Mouse (Mus musculus) heart, embryonic 12.5 days (tissue): ENCODE measurements around the gene Mal. TPM values are rescaled to one million over a fixed set of nuclear protein-coding genes. Genes with fewer than 3 reads are reported as not detected.
"Not testable (repeated sequence)": the region's sequence is repeated elsewhere in the genome, so short reads cannot be mapped to it uniquely, and the experiment has no call there.

Experiments
- ATAC-seq: fragments of 200-750 bp; cut with Nextera tagmentation; 2 replicates; pipeline ENCODE4 v1.8.0; 2017; ENCODE audit warnings: moderate TSS enrichment, moderate library complexity; ENCODE audit not compliant: insufficient number of reproducible peaks, low FRiP score
- H3K27ac ChIP-seq: fragments of 300-500 bp; sonication (generic); 2 replicates; pipeline ENCODE4 v1.5.1; 2016; ENCODE audit warnings: mild to moderate bottlenecking, moderate library complexity; ENCODE audit not compliant: poor library complexity, severe bottlenecking
- H3K27me3 ChIP-seq: fragments of 300-500 bp; sonication (generic); replicated peaks from 2 replicates; pipeline ENCODE4 v1.6.1; 2016; ENCODE audit warnings: mild to moderate bottlenecking, moderate library complexity
- H3K36me3 ChIP-seq: fragments of 300-500 bp; sonication (generic); 2 replicates; pipeline ENCODE4 v1.6.1; 2016; ENCODE audit warnings: mild to moderate bottlenecking, moderate library complexity
- H3K4me1 ChIP-seq: fragments of 300-500 bp; sonication (generic); replicated peaks from 2 replicates; pipeline ENCODE4 v1.6.1; 2016; ENCODE audit warnings: mild to moderate bottlenecking
- H3K4me2 ChIP-seq: fragments of 300-500 bp; sonication (generic); 2 replicates; pipeline ENCODE4 v1.6.1; 2016; ENCODE audit warnings: mild to moderate bottlenecking, moderate library complexity
- H3K4me3 ChIP-seq: fragments of 300-500 bp; sonication (generic); 2 replicates; pipeline ENCODE4 v1.5.1; 2016; ENCODE audit warnings: mild to moderate bottlenecking
- H3K9ac ChIP-seq: fragments of 300-500 bp; sonication (generic); 2 replicates; pipeline ENCODE4 v1.6.1; 2016; ENCODE audit warnings: mild to moderate bottlenecking, moderate library complexity
- H3K9me3 ChIP-seq: fragments of 300-500 bp; sonication (generic); replicated peaks from 2 replicates; pipeline ENCODE4 v1.6.1; 2016; ENCODE audit warnings: mild to moderate bottlenecking, moderate library complexity
- WGBS: fragments of 180-500 bp; shearing (Covaris S2); methylation state at CpG from one replicate; pipeline ENCODE4 v1.1.7; 2016; 5-methylcytosine and 5-hydroxymethylcytosine counted together
- polyA plus RNA-seq: library from polyadenylated mRNA; unstranded; fragments of >200 nt; fragmentation: Nextera tagmentation; extraction: Ambion mirVana; gene quantifications from 2 replicates; pipeline ENCODE4 v1.2.1, GENCODE M21; 2016

The Mal gene
- polyA plus RNA-seq, 1 experiment from 2014 or later: 1.1 TPM

- ATAC-seq: no peak
- H3K9ac ChIP-seq: no peak overlapping the region
- H3K27ac ChIP-seq: no peak overlapping the region
- H3K27me3 ChIP-seq: peaks cover 12% of the 10 kb centered on the region; the same call in 1 of the 2 replicates
- H3K4me2 ChIP-seq: no peak overlapping the region
- H3K4me3 ChIP-seq: no peak overlapping the region
- H3K9me3 ChIP-seq: no peaks in the 10 kb centered on the region
- H3K4me1 ChIP-seq: no peaks in the 10 kb centered on the region
- 75% methylated on average over 2 of the region's 2 CpGs for WGBS
- no peaks in the 10 kb centered on the region for H3K36me3 ChIP-seq
Observed at GRCm38 (mm10) chr2:127624786-127625185, 31.7 kb downstream of the Mal start.

DNA sequence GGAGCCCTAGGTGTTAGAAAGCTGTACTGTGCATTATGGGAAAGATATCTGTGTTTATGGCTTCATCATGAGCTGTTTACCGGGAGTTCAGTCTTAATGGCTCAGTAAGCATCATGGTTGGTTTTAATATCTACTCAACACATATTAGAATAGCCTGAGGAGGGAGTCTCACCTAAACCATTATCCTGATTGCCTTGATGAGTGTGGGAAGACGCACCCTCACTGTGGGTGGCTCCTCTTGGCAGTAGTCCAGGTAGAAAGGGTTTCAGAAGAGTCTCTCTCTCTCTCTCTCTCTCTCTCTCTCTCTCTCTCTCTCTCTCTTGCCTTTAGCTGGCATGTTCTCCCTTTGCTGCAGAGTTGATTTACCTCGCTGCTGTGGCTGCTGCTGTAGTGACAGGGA, 34.4 kb downstream of the Mal start:
- Histone ChIP-seq H3K4me3 (no peak overlapping the region), H3K4me2 (no peak overlapping the region), H3K36me3 (no peaks in the 10 kb centered on the region), H3K27me3 (peaks cover 12% of the 10 kb centered on the region; the same call in 1 of the 2 replicates), H3K4me1 (no peaks in the 10 kb centered on the region), H3K9me3 (no peaks in the 10 kb centered on the region), H3K27ac (no peak overlapping the region), H3K9ac (no peak overlapping the region)
- ATAC-seq: no peak
- WGBS: 45% methylated on average over 3 of the region's 3 CpGs

DNA sequence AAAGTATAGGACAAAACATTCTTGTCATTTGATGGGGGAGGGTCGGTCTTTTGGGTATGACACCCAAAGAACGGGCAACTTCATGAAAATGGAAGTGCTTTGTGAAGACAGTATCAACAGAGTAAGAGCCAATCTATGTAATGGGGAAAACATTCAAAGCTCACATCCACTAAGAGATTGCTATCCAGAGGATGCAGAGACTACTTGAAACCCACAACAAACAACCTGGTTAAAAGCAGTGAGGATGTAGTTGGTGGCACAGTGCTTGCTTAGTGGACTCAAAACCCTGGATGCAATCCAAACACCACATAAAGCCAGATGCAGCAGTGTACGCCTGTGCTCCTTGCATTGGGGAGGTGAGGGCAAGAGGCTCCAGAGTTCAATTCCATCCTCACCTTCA, 37.2 kb downstream of the Mal start:
- H3K4me1 ChIP-seq: no peaks in the 10 kb centered on the region
- H3K9ac ChIP-seq: no peak overlapping the region
- H3K4me3 ChIP-seq: no peak overlapping the region
- 78% methylated on average over 3 of the region's 3 CpGs for WGBS
- H3K36me3 ChIP-seq: no peaks in the 10 kb centered on the region
- H3K27ac ChIP-seq: no peak overlapping the region
- H3K4me2 ChIP-seq: no peak overlapping the region
- no peaks in the 10 kb centered on the region for H3K9me3 ChIP-seq
- peaks cover 12% of the 10 kb centered on the region; the same call in 1 of the 2 replicates for H3K27me3 ChIP-seq
- no peak for ATAC-seq

DNA sequence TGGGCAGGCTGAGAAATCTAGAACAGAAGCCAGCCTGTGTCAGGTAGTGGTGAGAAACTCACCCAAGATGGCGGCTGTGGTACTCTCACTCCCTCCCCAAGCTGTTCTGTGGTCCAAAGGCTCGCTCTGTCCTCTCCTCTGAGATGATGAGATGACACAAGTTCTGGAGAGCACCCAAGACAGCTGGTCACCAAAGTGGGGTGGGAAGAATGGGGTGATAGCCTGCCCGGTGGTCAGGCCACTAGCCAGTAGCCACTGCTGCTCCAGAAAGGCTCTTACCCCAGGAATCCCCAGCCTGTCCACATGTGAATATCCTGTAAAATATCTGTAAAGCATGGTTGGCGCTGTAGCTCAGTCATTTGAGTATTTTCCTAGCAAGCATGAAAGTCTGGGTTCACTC, 44.2 kb downstream of the Mal start:
- no peak overlapping the region for H3K4me2 ChIP-seq
- no peaks in the 10 kb centered on the region for H3K27me3 ChIP-seq
- H3K4me1 ChIP-seq: peaks cover 13% of the 10 kb centered on the region
- no peak overlapping the region for H3K4me3 ChIP-seq
- WGBS: 75% methylated on average over 4 of the region's 4 CpGs
- no peak overlapping the region for H3K27ac ChIP-seq
- no peak overlapping the region for H3K9ac ChIP-seq
- no peaks in the 10 kb centered on the region for H3K36me3 ChIP-seq
- H3K9me3 ChIP-seq: no peaks in the 10 kb centered on the region
- no peak for ATAC-seq

DNA sequence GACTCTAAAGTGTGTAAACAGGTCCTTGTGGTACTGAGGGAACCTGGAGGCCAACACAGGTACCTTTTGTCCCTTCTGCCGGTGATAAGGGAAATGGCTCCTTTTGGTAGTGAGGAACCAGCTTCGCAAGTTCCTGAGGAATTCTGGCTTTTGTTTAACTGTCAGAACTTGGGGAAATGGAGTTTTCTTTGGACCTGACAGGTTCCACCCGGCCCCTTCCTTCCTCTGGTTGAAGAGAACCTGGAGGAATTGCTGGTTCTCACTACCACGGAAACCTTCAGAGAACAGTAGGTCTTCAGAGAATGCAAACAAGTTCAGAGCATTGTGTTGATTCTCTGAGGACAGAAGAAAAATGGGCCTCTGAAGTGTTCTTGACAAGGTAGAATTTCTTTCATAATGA, 45.1 kb downstream of the Mal start:
- 0 out of 2 replicates have a peak, but pooled peaks cover 3% of the 10 kb centered on the region for H3K36me3 ChIP-seq
- H3K27ac ChIP-seq: no peak overlapping the region
- H3K27me3 ChIP-seq: no peaks in the 10 kb centered on the region
- H3K9me3 ChIP-seq: no peaks in the 10 kb centered on the region
- no peak overlapping the region for H3K4me3 ChIP-seq
- WGBS: 62% methylated on average over 4 of the region's 4 CpGs
- peaks cover 13% of the 10 kb centered on the region for H3K4me1 ChIP-seq
- H3K9ac ChIP-seq: no peak overlapping the region
- ATAC-seq: no peak
- no peak overlapping the region for H3K4me2 ChIP-seq

DNA sequence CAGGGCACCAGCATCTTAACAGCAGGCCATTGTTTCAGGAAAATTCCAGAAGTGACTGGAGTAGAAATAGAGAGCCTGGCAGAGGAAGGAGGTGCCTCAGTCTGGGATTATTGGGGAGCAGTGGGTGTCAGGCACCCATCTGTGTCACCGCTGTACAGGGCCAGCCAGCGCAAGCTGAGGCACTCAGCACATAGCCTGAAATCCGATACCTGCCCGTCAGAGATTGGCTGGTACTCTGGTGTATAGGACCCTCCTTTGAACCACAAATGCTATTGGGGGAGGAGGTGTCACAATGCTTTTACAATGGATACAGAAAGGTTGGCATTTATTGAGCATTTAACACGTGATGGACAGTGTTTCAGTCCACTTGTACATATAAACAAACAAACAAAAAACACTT, 47.5 kb downstream of the Mal start:
- peak overlapping the region; percentile 29; the same call in 1 of the 2 replicates for H3K4me2 ChIP-seq
- no peaks in the 10 kb centered on the region for H3K9me3 ChIP-seq
- H3K4me1 ChIP-seq: peaks cover 13% of the 10 kb centered on the region
- 8% methylated on average over 5 of the region's 5 CpGs for WGBS
- H3K9ac ChIP-seq: no peak overlapping the region
- ATAC-seq: no peak
- no peak overlapping the region for H3K4me3 ChIP-seq
- no peaks in the 10 kb centered on the region for H3K27me3 ChIP-seq
- H3K36me3 ChIP-seq: peaks cover 25% of the 10 kb centered on the region
- no peak overlapping the region for H3K27ac ChIP-seq

DNA sequence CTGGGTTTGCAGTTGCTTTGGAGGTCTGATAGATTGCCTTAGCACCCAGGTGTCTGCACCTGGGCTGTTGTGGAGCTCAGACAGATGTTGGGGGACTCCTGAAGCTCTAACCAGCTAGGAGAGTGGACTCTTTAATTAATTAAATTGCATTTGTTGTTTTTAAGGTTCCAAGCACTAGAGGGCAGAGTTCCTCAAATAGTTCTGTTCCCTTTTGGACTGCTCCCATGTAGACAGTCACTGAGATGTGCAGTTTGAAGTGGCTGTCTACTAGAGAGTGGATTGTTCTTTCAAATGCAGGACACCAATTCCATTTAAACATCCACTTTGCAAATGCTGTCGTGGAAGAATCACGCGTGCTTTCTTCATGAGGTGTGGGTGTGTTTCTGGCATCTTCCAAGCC, 48.3 kb downstream of the Mal start:
- Histone ChIP-seq H3K9me3 (no peaks in the 10 kb centered on the region), H3K27me3 (no peaks in the 10 kb centered on the region), H3K9ac (no peak overlapping the region), H3K4me2 (no peak overlapping the region), H3K27ac (no peak overlapping the region), H3K36me3 (peaks cover 30% of the 10 kb centered on the region), H3K4me3 (no peak overlapping the region), H3K4me1 (peaks cover 13% of the 10 kb centered on the region)
- no peak for ATAC-seq
- 47% methylated on average over 3 of the region's 3 CpGs for WGBS

DNA sequence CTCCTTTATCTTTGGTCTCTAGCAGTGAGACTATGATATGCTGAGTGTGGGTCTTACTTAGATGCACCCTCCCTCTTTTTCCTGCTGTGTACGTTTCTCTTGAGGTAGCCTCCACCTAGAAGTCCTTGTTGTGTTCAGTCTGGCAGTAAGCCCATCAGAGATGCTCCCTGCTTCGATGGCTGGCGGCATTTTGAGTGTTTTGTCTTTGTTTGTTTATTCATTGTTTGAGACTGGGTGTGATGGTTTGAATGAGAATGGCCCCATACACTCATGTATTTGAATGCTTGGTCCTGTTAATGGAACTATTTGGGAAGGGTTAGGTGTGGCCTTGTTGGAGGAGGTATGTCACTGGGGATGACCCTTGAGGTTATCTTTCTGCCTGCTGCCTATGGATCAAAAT, 51.3 kb downstream of the Mal start:
- H3K4me1 ChIP-seq: peaks cover 13% of the 10 kb centered on the region
- WGBS: 83% methylated on average over 3 of the region's 3 CpGs
- H3K4me2 ChIP-seq: no peak overlapping the region
- no peak overlapping the region for H3K9ac ChIP-seq
- no peak overlapping the region for H3K27ac ChIP-seq
- no peak overlapping the region for H3K4me3 ChIP-seq
- H3K27me3 ChIP-seq: no peaks in the 10 kb centered on the region
- H3K36me3 ChIP-seq: peaks cover 59% of the 10 kb centered on the region
- no peak for ATAC-seq
- H3K9me3 ChIP-seq: no peaks in the 10 kb centered on the region

DNA sequence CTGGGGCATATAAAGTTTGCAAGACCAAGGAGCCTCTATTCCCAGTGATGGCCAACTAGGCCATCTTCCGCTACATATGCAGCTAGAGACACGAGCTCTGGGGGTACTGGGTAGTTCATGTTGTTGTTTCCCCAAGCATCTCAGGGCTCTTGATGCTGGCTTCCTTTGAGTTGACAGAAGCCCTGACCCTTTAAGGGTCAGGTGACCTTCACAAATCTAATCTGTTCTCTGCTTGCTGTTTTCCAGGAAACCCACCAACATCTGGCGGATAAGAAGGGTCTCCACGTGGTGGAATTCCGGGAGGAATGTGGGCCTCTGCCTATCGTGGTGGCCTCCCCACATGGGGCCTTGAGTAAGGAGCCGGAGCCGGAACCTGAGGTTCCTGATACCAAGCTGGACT, 53.1 kb downstream of the Mal start:
- peak; percentile 78 for ATAC-seq
- not testable (repeated sequence) for H3K9me3 ChIP-seq, H3K27ac ChIP-seq, H3K27me3 ChIP-seq, H3K4me1 ChIP-seq, H3K4me2 ChIP-seq, H3K4me3 ChIP-seq, H3K9ac ChIP-seq
- 48% methylated on average over 6 of the region's 8 CpGs for WGBS
- H3K36me3 ChIP-seq: peaks cover 75% of the 10 kb centered on the region

- no peaks in the 10 kb centered on the region for H3K27me3 ChIP-seq
- peaks cover 20% of the 10 kb centered on the region for H3K4me1 ChIP-seq
- H3K4me2 ChIP-seq: no peak overlapping the region
- 67% methylated on average over 4 of the region's 4 CpGs for WGBS
- no peak overlapping the region for H3K4me3 ChIP-seq
- H3K9ac ChIP-seq: no peak overlapping the region
- no peaks in the 10 kb centered on the region for H3K9me3 ChIP-seq
- H3K36me3 ChIP-seq: peaks cover 46% of the 10 kb centered on the region
- no peak for ATAC-seq
- H3K27ac ChIP-seq: no peak overlapping the region
Observed at GRCm38 (mm10) chr2:127590840-127591239, 65.7 kb downstream of the Mal start.

DNA sequence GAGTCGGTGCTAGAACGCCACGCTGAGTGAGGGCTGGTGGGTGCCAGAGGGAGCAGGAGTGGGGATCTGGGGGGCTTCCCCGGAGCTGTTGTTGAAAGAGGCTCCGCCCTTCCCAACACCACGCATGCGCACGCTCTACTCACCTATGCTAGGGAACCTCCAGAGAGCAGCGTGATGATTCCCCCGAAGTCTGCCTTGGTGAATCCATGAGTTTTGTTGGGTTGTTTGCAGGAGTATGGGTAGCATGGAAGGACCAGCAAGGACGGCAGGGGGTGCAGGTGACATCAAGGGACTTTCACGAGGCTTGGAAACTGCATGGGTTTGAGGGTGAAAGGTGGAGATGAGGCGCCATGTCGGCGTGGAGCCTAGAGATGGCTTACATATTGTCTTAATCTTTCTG, 66.3 kb downstream of the Mal start:
- Histone ChIP-seq H3K9ac (no peak overlapping the region), H3K27ac (no peak overlapping the region), H3K4me2 (peak overlapping the region; percentile 20; the same call in 1 of the 2 replicates), H3K27me3 (no peaks in the 10 kb centered on the region), H3K36me3 (peaks cover 39% of the 10 kb centered on the region), H3K9me3 (no peaks in the 10 kb centered on the region), H3K4me3 (no peak overlapping the region), H3K4me1 (peaks cover 20% of the 10 kb centered on the region)
- no peak for ATAC-seq
- 67% methylated on average over 15 of the region's 15 CpGs for WGBS

DNA sequence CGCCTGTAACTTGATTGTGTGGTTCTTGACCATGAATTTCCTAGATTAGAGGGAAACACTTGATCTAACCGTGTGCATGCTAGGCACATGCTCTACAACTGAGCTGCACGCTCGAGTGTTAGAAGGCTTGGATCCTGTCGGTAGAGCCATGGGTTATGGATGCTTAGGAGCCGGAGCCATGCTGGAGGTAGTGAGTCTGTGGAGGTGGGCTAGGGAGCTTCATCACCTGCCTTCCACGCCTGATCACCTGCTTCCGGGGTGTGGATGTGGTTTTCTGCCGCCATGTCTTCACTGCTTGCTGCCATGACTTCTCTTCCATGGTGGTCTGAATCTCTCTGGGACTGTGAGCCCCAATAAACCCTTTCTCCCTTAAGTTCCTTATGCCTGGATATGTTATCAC, 67.6 kb downstream of the Mal start:
- no peak overlapping the region for H3K4me3 ChIP-seq
- WGBS: 92% methylated on average over 9 of the region's 9 CpGs
- peaks cover 26% of the 10 kb centered on the region for H3K4me1 ChIP-seq
- no peaks in the 10 kb centered on the region for H3K9me3 ChIP-seq
- H3K27me3 ChIP-seq: no peaks in the 10 kb centered on the region
- no peak overlapping the region for H3K27ac ChIP-seq
- no peak overlapping the region for H3K4me2 ChIP-seq
- no peak overlapping the region for H3K9ac ChIP-seq
- ATAC-seq: no peak
- peaks cover 27% of the 10 kb centered on the region for H3K36me3 ChIP-seq
